Mouse (Mus musculus) thymus, postnatal 25 days (tissue): ENCODE data around the gene Acta2.
"Not testable (repeated sequence)": the region's sequence is repeated elsewhere in the genome, so short reads cannot be mapped to it uniquely, and the experiment has no call there.

Experiments
- DNase-seq: peaks from one replicate; pipeline ENCODE4 v3.0.0; 2022

Acta2 gene

GRCm38 (mm10) chr19:34217761-34218160, 37.6 kb downstream of the Acta2 start:
- DNase-seq, result peak; percentile 51

DNA sequence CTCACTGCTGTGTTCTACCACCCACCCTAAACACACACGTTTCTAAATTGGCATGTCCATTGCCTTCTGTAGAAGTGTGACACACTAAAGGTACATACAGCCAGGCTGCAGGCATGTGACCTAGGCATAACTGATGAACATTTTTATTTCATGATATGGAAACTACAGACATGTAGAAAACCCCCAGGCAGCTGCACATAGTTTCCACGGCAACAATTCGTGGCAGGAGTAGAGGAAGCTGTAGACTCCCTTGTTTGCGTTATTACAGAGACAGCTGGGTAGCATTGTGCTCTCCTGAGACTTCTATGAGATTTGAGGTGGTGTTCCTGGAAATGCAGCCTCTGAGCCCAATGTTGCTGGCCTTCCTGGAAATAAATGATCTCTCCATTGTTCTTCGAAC, 38.4 kb downstream of the Acta2 start:
- DNase-seq, result peak; percentile 64

GRCm38 (mm10) chr19:34214136-34214535, 41.3 kb downstream of the Acta2 start:
- DNase-seq, result no peak

GRCm38 (mm10) chr19:34213251-34213645, 42.1 kb downstream of the Acta2 start:
- no peak for DNase-seq

DNA sequence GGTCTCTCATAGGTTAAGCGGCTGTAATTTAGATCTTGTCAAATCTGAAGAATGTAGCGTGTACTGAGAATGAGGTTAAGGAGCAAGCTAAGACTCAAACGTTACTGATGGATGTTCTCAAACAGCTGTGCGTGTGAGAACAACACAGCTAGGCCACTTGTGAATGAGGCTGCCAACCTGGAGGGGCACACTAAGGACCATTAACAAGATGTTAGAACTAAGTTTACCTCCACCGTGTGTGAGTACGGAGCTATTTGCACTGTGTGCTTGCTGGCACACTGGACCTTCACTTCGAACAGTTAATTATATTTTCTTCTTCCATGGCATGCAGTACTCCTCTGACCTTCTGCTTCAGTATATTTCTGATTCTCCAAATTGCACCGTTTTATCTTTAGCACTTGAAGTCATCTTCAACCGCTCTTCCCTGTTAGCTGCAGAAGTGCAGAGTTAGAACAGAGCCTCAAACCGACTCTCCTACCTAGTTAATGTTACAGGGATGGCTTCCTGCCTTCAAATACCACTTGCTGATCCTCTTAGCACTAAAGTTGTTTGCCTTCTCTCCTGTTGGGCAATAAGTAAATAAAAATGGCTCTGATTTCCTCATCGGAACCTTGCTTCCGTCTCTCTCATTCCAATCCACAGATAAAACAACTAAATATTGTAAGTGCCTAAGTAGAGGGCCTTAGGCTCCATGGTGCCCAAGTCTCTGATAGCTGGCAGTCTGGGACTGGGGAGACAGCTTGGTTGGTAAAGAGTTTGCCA, 42.7 kb downstream of the Acta2 start:
- no peak for DNase-seq

DNA sequence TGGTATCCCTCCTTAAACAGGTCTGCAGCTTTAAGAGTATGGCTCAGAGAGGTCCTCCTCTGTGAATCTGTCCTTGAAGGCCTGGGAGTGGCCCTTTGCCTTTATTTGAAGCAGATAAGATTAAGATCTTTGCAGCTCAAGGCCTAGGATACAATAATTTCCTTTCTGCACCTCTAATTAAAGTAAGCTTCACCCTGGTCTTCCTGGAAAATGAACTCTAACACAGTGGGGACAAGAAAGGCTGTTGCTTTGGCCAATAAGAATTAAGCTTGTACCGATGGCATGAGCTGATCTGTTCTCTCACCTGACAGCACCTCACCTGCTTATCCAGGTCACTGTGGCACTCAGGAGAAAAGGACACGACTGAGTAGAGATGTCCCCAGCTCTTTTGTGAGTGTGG, 44.5 kb downstream of the Acta2 start:
- no peak for DNase-seq

GRCm38 (mm10) chr19:34209930-34210581, 45.3 kb downstream of the Acta2 start:
- DNase-seq, result no peak

GRCm38 (mm10) chr19:34209031-34209430, 46.4 kb downstream of the Acta2 start:
- DNase-seq, result no peak

DNA sequence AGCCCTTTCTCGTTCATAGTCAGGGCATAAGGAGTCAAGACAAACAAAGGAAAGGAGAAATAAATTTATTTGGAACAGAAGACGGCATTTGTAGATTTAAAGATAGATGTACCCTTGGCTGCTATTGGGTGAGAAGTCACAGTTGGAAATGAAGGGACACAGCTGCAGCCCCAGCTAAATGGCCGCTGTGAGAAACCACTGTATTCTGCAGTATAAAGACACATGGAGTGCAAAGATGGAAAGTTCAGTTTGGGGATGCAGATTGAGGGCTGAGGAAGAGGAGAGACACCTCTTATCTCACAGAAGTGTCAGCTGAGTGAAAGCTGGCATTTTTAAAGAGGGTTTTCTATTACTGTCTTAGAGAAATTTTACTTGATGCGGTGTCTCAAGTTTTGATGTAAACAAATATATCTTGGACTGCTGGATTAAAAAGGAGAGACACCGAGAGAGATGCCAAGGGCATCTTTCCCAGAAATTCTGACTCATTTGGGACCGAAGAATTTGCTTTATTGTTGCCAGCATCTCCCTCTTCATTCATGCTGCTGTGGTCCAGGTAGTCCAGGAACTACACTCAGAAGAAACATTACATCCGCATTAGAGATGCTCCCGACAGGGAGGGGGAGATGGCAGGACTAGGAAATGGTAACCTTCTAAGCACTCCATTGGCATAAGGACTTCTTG, 48.5 kb downstream of the Acta2 start:
- no peak for DNase-seq

DNA sequence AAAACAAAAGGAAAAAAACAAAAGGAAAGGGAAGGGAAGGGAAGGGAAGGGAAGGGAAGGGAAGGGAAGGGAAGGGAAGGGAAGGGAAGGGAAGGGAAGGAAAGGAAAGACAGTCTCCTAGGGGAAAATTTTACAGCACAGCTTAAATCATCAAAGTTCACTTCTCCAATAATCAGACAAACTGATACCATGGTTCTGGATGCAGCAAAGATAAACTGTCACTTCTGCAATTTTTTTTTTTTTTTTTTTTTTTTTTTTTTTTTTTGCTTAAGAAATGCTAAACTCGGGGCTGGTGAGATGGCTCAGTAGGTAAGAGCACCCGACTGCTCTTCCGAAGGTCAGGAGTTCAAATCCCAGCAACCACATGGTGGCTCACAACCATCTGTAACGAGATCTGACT, 49.3 kb downstream of the Acta2 start:
- DNase-seq, result not testable (repeated sequence)

- no peak for DNase-seq
Observed at GRCm38 (mm10) chr19:34202668-34203067, 52.7 kb downstream of the Acta2 start.

GRCm38 (mm10) chr19:34199488-34199887, 55.9 kb downstream of the Acta2 start:
- no peak for DNase-seq

- no peak for DNase-seq
Observed at GRCm38 (mm10) chr19:34198901-34199300, 56.5 kb downstream of the Acta2 start.

GRCm38 (mm10) chr19:34198066-34198465, 57.3 kb downstream of the Acta2 start:
- no peak for DNase-seq

DNA sequence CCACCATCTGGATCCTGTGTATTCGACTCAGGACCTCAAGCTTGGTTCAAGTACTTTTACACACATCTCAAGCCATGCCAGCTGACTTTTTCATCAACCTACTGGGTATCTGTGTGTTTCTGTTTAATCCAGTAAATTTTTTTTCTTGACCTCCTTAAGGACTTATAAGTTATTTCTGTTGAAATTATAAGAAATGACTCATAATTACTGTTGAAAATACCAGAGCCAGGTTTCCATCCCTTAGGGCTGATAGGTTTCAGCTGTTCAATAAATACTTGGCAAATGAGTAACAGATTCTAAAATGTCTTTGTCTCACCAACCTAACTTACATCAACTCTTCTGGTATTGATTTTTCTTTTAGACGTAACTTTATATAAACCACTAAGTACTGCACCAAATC, 60.4 kb downstream of the Acta2 start:
- no peak for DNase-seq

GRCm38 (mm10) chr19:34194132-34194745, 61.2 kb downstream of the Acta2 start:
- no peak for DNase-seq

DNA sequence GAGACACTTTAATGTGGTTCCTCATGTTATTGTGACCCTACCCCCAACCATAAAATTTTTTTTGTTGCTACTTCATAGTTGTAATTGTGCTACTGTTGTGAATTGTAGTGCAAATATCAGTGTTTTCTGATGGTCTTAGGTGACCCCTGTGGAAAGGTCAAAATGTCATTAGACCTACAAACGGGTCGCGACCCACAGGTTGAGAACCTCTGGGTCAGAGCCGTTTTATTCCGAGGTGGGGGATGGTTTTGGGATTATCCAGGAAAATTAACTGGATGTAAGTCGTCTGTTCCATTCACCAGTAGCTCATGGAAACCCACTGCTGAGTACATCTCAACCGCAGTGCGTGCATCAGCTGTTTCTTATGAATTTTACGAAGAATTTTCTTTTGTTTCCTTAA, 61.7 kb downstream of the Acta2 start:
- DNase-seq, result no peak

DNA sequence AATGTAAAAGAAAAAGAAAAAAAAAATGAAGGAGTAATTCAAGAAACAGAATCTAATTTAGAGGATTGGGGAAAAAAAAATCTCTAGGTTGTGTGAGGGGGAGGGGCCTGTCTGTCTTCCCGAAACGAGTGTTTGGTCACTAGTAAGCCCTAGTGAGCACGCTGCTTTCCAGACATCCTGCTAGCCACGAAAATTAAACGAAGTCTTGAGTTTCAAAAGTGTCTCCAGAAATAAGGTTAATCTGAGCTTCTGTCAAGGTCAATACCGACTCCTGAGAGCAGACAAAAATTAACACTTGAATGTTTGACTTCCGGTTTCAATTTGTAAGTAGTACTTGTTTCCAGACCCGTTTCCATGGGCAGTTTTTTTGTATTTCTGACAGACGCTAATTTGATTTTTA, 62.2 kb downstream of the Acta2 start:
- DNase-seq, result peak; percentile 48

- peak; percentile 92 for DNase-seq
Observed at GRCm38 (mm10) chr19:34192008-34192963, 63.1 kb downstream of the Acta2 start, which contains the start of gene Stambpl1. TSS of gene Stambpl1 (plus strand) at chr19:34192229.

- DNase-seq, result no peak
Observed at GRCm38 (mm10) chr19:34191645-34192007, 63.8 kb downstream of the Acta2 start.
